Mouse (Mus musculus): ENCODE data around the gene Stard3. TPM values are rescaled to one million over a fixed set of nuclear protein-coding genes. Genes with fewer than 3 reads are reported as not detected.

The Stard3 gene
- polyA plus RNA-seq (2014; fragmentation: Illumina TruSeq; extraction: RNeasy Lipid Tissue Mini Kit (QIAGEN cat#74804); ENCODE audit: low replicate concordance) = 1.0 TPM

DNA sequence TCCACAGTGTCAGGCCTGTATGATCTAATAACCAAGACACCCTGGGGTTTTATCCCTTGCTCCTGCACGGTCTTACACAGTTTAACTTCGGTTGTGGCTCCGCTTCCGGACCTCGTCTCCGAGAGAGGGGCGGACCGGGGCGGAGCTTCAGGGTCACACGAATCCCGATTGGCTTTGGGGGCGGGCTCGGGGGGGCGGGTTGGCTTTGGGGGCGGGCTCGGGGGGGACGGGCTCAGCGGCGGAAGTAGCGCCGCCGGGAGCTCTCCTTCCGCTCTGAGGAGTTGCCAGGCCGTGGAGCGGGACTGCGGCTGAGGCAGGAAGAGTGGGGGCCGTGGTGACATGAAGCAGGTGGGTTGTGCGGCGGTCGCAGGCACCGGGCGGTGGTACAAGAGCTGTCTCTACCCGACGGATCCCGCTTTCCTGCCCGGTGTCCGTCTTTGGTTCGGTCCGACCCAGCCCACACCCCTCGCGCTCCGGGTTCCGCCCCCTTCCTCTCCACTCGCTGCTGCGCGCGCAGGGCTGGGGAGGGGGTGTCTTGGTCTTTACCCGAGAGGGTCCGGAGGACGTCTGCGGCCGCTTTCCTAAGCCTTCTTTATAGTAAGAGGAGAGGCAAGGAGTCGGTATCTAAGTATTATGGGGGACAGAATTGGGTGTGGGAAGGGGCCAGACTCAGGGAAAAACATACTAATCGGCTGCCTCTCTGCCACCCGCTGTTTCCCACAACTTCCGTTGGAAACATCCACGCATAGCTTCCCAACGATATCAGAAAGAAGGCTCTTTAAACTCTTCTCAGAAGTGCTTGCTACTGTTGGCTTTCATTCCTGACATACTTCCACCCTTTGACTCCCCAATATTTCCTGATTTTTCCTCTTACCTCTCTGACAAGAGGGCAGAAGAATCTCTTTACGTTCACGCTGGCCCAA lies at the start of gene Stard3:
Gene Stard3 (plus strand): TSS at position 208 of the 923 bp plus-strand sequence.

DNA sequence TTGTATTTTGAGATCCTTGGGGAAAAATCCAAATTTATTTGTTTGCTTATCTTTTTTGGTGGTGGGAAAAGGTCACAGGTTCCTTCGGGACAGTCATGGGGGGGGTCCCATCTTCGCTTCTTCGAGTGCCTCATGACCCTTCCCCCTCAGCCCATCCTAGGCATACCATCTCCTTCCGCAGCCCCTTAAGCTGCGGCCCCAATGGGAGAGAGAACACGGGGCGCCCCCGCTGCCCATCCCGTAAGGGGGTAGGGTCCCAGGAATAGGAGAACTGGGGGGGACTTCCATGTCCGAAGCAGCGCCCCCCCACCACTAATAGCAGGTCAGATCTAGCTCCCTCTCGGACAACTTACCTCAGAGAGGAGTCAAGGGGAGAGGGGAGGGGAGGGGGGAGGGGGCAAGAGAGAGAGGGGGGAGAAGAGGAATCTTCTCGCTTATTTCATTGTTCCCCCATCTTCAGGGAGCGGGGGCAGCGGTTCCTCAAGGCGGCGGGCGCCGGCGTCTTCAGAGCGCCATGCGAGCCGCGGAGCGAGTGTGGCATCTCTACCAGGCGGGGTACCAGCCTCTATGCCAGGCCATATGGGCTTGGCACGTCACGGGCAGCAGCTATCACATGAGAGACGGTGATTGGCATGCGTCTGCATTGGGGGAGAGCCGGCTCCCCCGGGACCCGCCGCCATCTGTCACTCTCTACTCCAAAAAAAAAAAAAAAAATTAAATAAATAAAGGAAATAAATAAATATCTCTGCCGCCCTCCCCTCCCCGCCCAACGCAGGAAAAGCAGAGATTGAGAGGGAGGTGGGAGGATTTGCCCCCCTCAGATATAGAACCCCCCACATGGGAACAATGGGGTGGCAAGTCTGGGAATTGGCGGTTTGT lies 28.8 kb upstream of the Stard3 start, which contains the start of gene Neurod2:
Gene Neurod2 (minus strand): TSS at position 568 of the 879 bp plus-strand sequence.

DNA sequence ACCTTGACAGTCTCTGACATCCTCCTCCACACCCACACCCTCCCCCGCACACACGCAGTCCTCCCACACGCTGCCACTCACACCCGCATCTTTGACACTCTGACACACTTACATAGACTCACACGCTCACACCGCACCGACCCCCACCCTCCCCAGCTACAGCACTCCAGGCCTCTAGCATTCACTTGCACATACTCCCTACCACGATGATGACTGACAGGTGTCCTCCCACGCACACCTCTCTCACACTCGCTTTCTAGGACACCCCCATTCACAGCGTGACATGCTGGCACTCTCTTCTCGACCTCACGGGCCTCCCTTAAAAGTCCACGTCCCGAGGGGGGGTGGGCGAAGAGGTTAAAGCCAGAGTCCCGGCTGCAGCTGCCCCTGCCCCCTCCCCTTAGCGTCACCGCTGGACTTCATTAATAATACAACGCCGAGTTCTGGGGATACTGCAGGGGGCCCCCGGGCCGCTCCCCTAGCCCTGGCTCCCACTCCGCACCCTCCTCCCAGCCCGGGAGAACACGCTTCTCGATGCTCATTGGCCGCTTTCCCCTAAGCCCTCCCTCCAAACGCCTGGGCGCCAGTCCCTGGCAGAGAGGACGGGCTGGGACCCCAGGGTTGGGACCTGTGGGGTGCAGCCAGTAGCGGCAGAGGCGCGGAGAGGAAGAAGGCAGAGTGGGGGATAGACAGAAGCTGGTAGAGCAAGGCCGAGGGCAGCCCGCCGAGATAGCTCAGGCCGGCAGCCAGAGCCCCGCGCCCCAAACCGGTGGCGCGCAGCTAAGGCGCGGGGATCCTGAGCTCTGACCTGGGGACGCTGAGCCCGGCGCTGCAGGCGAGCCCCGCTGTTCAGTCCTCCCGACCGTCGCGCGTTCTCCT lies 9.8 kb upstream of the Stard3 start, which contains the start of gene Ppp1r1b:
Gene Ppp1r1b (plus strand): TSS at position 322 of the 879 bp plus-strand sequence.

DNA sequence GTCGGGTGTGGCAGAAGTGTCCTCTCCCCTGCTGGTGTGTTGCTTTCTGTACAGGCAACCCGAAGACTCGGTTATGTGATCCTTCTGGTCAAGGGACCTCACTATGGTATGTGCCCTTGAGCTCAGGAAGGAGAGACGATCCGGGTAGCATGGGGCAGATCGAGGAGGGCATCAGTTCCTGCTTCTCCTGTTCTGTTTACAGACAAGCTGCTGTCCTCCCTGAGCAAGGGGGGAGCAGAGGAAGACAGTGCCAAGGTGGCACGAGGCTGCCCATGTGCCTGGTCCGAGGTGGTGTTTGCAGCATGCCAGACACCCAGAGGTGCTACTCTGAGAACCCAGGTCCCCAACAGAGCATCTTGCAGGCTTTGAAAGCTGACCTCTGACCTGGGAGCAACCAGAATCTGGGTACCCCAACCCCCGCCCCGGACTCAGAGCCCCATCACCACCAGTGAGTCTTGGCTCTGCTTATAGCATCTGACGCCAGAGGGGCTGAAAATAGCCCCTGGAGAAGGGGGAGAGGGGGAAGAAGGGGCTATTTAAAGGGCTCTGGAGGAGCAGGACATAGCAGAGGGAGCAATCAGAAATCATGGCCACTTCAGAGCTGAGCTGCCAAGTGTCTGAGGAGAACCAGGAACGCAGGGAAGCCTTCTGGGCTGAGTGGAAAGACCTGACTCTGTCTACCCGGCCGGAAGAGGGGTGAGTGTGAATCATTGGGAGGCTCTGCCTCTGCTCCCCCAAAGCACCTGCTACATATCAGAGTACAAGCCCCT lies 25.3 kb downstream of the Stard3 start, which contains the start of gene Tcap:
Gene Tcap (plus strand): TSS at position 551 of the 770 bp plus-strand sequence.

DNA sequence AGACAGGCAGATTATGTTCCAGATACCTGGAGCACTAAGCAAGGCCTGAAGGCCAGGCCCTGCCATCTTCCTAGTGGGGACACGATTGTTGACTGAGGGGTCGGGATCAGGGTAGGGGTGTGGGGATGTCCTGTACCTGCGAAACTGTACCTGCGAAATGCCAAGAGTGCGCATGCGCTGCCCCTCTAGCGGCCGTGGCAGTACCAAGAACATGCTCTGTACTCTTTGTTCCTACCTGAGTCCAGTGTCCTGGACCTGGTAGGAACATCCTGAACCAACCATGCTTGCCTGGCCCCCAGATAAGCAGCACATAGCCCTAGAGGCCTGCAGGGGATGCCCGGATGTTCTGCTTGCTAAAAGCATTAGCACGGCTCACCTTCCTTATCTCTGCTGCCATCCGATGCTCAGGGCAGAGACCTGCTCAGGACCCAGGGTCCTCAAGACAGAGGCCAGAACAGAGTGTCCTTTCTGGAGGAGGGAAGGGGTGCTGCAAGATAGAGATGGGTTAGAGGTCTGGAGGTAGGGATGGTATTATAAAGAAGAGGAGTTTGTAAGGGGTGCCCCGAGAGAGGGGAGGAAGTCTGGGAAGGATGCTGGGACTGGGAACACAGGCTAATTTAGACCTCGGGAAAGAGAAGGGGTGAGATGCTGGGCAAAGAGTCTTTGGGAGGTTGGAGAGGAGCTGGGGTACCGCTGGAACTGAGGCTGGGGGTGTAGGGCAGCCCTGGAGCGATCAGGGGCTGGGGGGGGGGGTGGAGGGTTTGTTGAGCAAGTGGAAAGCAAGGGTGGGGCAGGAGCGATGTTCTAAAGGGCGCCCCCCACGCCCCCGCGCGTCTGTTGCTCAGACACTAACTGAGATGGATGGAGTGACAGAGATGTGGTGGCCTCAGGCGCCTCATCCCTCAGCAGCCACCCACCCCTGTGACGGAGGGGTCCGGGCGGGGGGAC lies 27.7 kb downstream of the Stard3 start, which contains the start of gene Pnmt:
Gene Pnmt (plus strand): TSS at position 813 of the 948 bp plus-strand sequence.

GRCm38 (mm10) chr11:98400161-98400726 lies 42.1 kb downstream of the Stard3 start, which contains the start of gene Pgap3:
Gene Pgap3, minus strand, starts transcription at chr11:98400490.

GRCm38 (mm10) chr11:98412273-98412796 lies 54.2 kb downstream of the Stard3 start, which contains the start of gene Erbb2:
Gene Erbb2, plus strand, starts transcription at chr11:98412470.

Other genes starting within 250 kb of the Stard3 start
- 13.2 TPM for gene Fbxl20, start 208.0 kb upstream of the Stard3 start, polyA plus RNA-seq (2014; fragmentation: Illumina TruSeq; extraction: RNeasy Lipid Tissue Mini Kit (QIAGEN cat#74804); ENCODE audit: low replicate concordance)
- gene Med1, start 165.1 kb upstream of the Stard3 start, polyA plus RNA-seq (2014; fragmentation: Illumina TruSeq; extraction: RNeasy Lipid Tissue Mini Kit (QIAGEN cat#74804); ENCODE audit: low replicate concordance) = 37.7 TPM
- gene Cdk12, start 155.3 kb upstream of the Stard3 start, polyA plus RNA-seq (2014; fragmentation: Illumina TruSeq; extraction: RNeasy Lipid Tissue Mini Kit (QIAGEN cat#74804); ENCODE audit: low replicate concordance) = 28.2 TPM
- gene Neurod2, start 28.7 kb upstream of the Stard3 start, polyA plus RNA-seq (2014; fragmentation: Illumina TruSeq; extraction: RNeasy Lipid Tissue Mini Kit (QIAGEN cat#74804); ENCODE audit: low replicate concordance) = not detected
- 5.9 TPM for gene Ppp1r1b, start 10.0 kb upstream of the Stard3 start, polyA plus RNA-seq (2014; fragmentation: Illumina TruSeq; extraction: RNeasy Lipid Tissue Mini Kit (QIAGEN cat#74804); ENCODE audit: low replicate concordance)
- gene Tcap, start 25.4 kb downstream of the Stard3 start, polyA plus RNA-seq (2014; fragmentation: Illumina TruSeq; extraction: RNeasy Lipid Tissue Mini Kit (QIAGEN cat#74804); ENCODE audit: low replicate concordance) = not detected
- not detected for gene Pnmt, start 28.1 kb downstream of the Stard3 start, polyA plus RNA-seq (2014; fragmentation: Illumina TruSeq; extraction: RNeasy Lipid Tissue Mini Kit (QIAGEN cat#74804); ENCODE audit: low replicate concordance)
- not detected for gene Pgap3, start 42.1 kb downstream of the Stard3 start, polyA plus RNA-seq (2014; fragmentation: Illumina TruSeq; extraction: RNeasy Lipid Tissue Mini Kit (QIAGEN cat#74804); ENCODE audit: low replicate concordance)
- 2.1 TPM for gene Erbb2, start 54.1 kb downstream of the Stard3 start, polyA plus RNA-seq (2014; fragmentation: Illumina TruSeq; extraction: RNeasy Lipid Tissue Mini Kit (QIAGEN cat#74804); ENCODE audit: low replicate concordance)
- gene Mien1, start 80.6 kb downstream of the Stard3 start, polyA plus RNA-seq (2014; fragmentation: Illumina TruSeq; extraction: RNeasy Lipid Tissue Mini Kit (QIAGEN cat#74804); ENCODE audit: low replicate concordance) = 31.8 TPM
- 2.2 TPM for gene Grb7, start 88.0 kb downstream of the Stard3 start, polyA plus RNA-seq (2014; fragmentation: Illumina TruSeq; extraction: RNeasy Lipid Tissue Mini Kit (QIAGEN cat#74804); ENCODE audit: low replicate concordance)
- 5.1 TPM for gene Ikzf3, start 187.7 kb downstream of the Stard3 start, polyA plus RNA-seq (2014; fragmentation: Illumina TruSeq; extraction: RNeasy Lipid Tissue Mini Kit (QIAGEN cat#74804); ENCODE audit: low replicate concordance)
- gene Zpbp2, start 192.7 kb downstream of the Stard3 start, polyA plus RNA-seq (2014; fragmentation: Illumina TruSeq; extraction: RNeasy Lipid Tissue Mini Kit (QIAGEN cat#74804); ENCODE audit: low replicate concordance) = 1.0 TPM
- 5.3 TPM for gene Ormdl3, start 229.0 kb downstream of the Stard3 start, polyA plus RNA-seq (2014; fragmentation: Illumina TruSeq; extraction: RNeasy Lipid Tissue Mini Kit (QIAGEN cat#74804); ENCODE audit: low replicate concordance)
- not detected for gene Lrrc3c, start 239.9 kb downstream of the Stard3 start, polyA plus RNA-seq (2014; fragmentation: Illumina TruSeq; extraction: RNeasy Lipid Tissue Mini Kit (QIAGEN cat#74804); ENCODE audit: low replicate concordance)

All from small intestine, adult 10 weeks (tissue).